Mouse (Mus musculus) liver, adult 10 weeks (tissue): ENCODE results near the gene Dok7. TPM values are rescaled to one million over a fixed set of nuclear protein-coding genes. Genes with fewer than 3 reads are reported as not detected.

Experiments
- polyA plus RNA-seq: library from polyadenylated mRNA; stranded (reverse); fragments of 350-450 nt; fragmentation: Illumina TruSeq; extraction: RNeasy Lipid Tissue Mini Kit (QIAGEN cat#74804); gene quantifications from one replicate; pipeline ENCODE4 v1.2.3, GENCODE M21; 2014; ENCODE audit warnings: low read depth, low replicate concordance

Dok7 gene
- not detected for polyA plus RNA-seq

GRCm38 (mm10) chr5:35056604-35057432 lies at the start of gene Dok7:
Gene Dok7, plus strand, starts transcription at chr5:35056766.

GRCm38 (mm10) chr5:35041268-35041829 lies 15.2 kb upstream of the Dok7 start, which contains the start of gene Hgfac:
Gene Hgfac, plus strand, starts transcription at chr5:35041509.

GRCm38 (mm10) chr5:35104960-35105921 lies 48.7 kb downstream of the Dok7 start, which contains the start of gene Lrpap1:
Gene Lrpap1, minus strand, starts transcription at chr5:35105766.

Other genes with a start within 250 kb of the Dok7 start
- not detected for gene Msantd1, start 148.8 kb upstream of the Dok7 start, polyA plus RNA-seq
- gene Rgs12, start 107.3 kb upstream of the Dok7 start, polyA plus RNA-seq, result 2.0 TPM
- 14.4 TPM for gene Hgfac, start 15.3 kb upstream of the Dok7 start, polyA plus RNA-seq
- gene Lrpap1, start 49.0 kb downstream of the Dok7 start, polyA plus RNA-seq, result 6.3 TPM
- not detected for gene Adra2c, start 221.6 kb downstream of the Dok7 start, polyA plus RNA-seq